Mouse (Mus musculus) ovary, postnatal 10 days (tissue): Measurements from ENCODE around the gene Clta.

Source experiments
- DNase-seq: peaks from one replicate; pipeline ENCODE4 v3.0.0; 2022; ENCODE audit warnings: low spot score

Gene Clta

GRCm38 (mm10) chr4:44073799-44074198 is 69.5 kb downstream of the Clta start:
- no peak for DNase-seq

- DNase-seq = no peak
These were observed 70.2 kb downstream of the Clta start for GRCm38 (mm10) chr4:44074422-44074821.

GRCm38 (mm10) chr4:44078358-44078933 is 74.2 kb downstream of the Clta start:
- DNase-seq = no peak
